Mouse (Mus musculus) cerebellum, adult 2 months (tissue): Measurements from ENCODE around the gene 1810062G17Rik. TPM values are rescaled to one million over a fixed set of nuclear protein-coding genes. Genes with fewer than 3 reads are reported as not detected.

Experiments used
- DNase-seq, 2 experiments: peaks; one replicate each; pipeline ENCODE4 v3.0.0; 2021
- H3K27ac ChIP-seq: fragments of 200-500 bp; 2 replicates; pipeline ENCODE4 v1.5.1; 2012; ENCODE audit warnings: low read length, control low read depth, inconsistent platforms; ENCODE audit not compliant: insufficient read depth
- H3K27me3 ChIP-seq: fragments of 200-500 bp; 2 replicates; pipeline ENCODE4 v1.6.1; 2012; ENCODE audit warnings: inconsistent platforms, mild to moderate bottlenecking, low read length, moderate library complexity; ENCODE audit not compliant: control insufficient read depth, insufficient read depth
- H3K4me1 ChIP-seq: fragments of 200-500 bp; 2 replicates; pipeline ENCODE4 v1.6.1; 2011; ENCODE audit warnings: low read length; ENCODE audit not compliant: control insufficient read depth, insufficient read depth
- H3K4me3 ChIP-seq: fragments of 200-500 bp; replicated peaks from 2 replicates; pipeline ENCODE3; 2011; ENCODE audit warnings: mild to moderate bottlenecking, low read depth, low read length, control low read depth; ENCODE audit not compliant: insufficient read depth
- CTCF ChIP-seq: fragments of 200-500 bp; IDR thresholded peaks from 2 replicates; pipeline ENCODE4 v1.5.1; 2011; ENCODE audit warnings: low read depth, mild to moderate bottlenecking, control low read depth, low read length, moderate library complexity, borderline replicate concordance; ENCODE audit not compliant: insufficient read depth
- POLR2A ChIP-seq: fragments of 200-500 bp; IDR thresholded peaks from 2 replicates; pipeline ENCODE4 v1.6.1; 2011; ENCODE audit warnings: low read length, control low read depth, borderline replicate concordance; ENCODE audit not compliant: insufficient read depth
- WGBS: fragments of 180-500 bp; shearing (Covaris S2); methylation state at CpG from one replicate; pipeline ENCODE4 v1.1.7; 2018; 5-methylcytosine and 5-hydroxymethylcytosine counted together
- polyA plus RNA-seq: library from polyadenylated mRNA; depleted of rRNA; stranded (reverse); fragments of >200 nt; gene quantifications from 2 replicates; pipeline ENCODE4 v1.2.3, GENCODE M21; 2012

1810062G17Rik gene
- polyA plus RNA-seq, 1 experiment, result 0.28 TPM

DNA sequence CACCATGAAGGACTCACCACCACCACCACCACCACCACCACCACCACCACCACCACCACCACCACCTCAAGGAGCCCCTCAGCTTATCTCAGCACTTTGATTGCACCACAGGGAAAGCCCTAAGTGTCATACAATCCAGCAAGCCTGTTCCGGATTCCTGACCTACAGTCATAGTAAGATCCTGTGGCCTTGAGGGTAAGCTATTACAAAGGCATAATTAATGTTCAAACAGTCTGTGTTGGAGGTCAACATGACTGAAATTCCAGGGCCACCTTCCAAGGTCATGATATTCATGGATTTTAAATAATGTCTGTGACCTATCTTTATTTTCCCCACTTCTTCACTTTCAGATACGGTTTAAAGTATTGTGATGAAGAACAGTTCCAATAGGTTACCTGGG lies 4.7 kb downstream of the 1810062G17Rik start:
- Histone ChIP-seq H3K4me3 (no peak overlapping the region), H3K27ac (no peak overlapping the region), H3K27me3 (no peaks in the 10 kb centered on the region), H3K4me1 (0 out of 2 replicates have a peak, but pooled peaks cover 3% of the 10 kb centered on the region)
- WGBS, result 95% methylated on average over 2 of the region's 2 CpGs
- DNase-seq, result no peak
- TF ChIP-seq POLR2A (no peak), CTCF (no peak)

DNA sequence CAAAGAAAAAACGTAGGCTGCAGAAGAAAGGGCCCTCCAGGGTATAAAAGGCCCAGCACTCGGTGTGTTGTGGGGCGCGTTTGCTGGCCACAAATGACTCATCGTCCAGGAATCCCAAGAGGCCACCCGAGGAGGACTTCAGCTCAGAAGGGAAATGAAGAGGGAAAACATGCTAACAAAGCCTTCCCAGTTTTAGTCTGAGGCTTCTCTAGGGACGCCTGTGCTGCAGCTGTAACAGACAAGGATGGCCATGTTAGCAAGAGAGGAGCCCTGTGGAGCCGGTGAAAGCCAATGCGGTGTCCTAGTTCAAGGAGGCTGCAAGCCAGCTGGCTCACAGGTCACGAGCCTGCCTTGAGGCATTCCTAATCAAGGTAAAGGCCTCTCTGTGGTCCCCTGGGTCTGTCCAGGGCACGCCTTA lies 6.0 kb downstream of the 1810062G17Rik start:
- H3K4me1 ChIP-seq, result 0 out of 2 replicates have a peak, but pooled peaks cover 3% of the 10 kb centered on the region
- DNase-seq, result peak; percentile 44 to 52
- no peak for TF ChIP-seq POLR2A
- TF ChIP-seq CTCF, result no peak
- peak overlapping the region; percentile 5; the same call in 1 of the 2 replicates for H3K27ac ChIP-seq
- H3K27me3 ChIP-seq, result no peaks in the 10 kb centered on the region
- no peak overlapping the region for H3K4me3 ChIP-seq
- WGBS, result 14% methylated on average over 11 of the region's 11 CpGs

DNA sequence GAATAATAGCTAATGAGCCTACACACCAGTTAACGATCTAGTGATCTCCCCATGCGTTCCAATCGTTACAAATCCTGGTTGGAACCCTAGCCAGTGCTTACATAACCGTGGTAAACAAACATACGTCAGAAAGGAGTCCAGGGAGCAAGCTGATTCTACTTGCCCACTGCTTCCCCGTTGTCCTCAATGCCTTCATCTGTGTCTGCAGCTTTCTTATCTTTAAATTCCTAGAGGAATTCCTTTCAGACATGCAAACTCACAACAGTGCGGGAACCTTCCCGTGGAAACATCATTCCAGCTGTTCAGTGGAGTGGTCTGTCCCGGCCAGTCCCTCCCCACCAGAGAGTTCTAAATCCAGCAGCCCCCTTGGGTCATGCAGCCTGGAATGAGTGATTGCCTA lies 7.2 kb downstream of the 1810062G17Rik start:
- H3K4me3 ChIP-seq, result no peak overlapping the region
- H3K27ac ChIP-seq, result no peak overlapping the region
- H3K4me1 ChIP-seq, result peaks cover 6% of the 10 kb centered on the region; the same call in 1 of the 2 replicates
- no peak for DNase-seq
- WGBS, result 57% methylated on average over 9 of the region's 9 CpGs
- TF ChIP-seq CTCF, result no peak
- TF ChIP-seq POLR2A, result no peak
- no peaks in the 10 kb centered on the region for H3K27me3 ChIP-seq

DNA sequence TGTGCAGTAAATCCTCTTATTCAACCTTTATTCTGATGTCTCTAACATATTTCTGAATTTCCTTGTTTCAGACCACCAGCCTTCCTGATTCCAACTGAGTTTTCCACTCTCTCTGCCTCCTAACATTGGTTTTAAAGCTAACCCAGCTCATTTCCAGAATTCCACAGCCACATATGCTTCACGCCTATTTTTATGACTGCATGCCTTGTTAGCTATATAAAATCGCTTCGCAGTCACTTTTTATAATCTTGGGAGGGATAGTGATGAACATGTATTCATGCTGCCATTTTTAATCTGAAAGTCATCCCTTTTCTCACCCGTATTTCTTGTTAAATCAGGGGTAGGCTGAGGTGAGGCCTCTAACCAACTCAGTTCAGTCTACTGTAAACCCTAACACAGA lies 8.6 kb downstream of the 1810062G17Rik start:
- DNase-seq, result no peak
- 91% methylated on average over 4 of the region's 4 CpGs for WGBS
- Histone ChIP-seq H3K4me1 (peaks cover 6% of the 10 kb centered on the region; the same call in 1 of the 2 replicates), H3K27ac (no peak overlapping the region), H3K4me3 (no peak overlapping the region), H3K27me3 (no peaks in the 10 kb centered on the region)
- TF ChIP-seq CTCF, result no peak
- TF ChIP-seq POLR2A, result no peak

DNA sequence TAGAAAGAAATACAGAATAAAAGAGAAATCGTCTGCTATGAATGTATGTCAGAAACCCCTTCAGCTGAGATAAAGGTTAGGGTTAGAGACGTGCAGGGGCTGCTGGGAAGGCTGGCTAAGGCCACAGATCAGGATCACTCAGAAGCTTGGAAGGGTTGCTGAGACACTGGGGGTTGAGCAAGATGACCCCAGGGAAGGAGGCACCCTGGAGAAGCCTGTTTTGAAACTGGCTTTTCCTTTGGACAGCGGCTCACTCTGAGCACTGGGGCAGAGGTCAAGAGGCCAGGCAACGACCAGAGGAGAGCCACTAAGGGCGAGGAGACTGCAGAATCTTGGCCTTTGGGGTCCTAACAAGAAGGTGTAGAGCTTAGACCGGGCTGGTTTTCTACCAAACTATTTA lies 10.4 kb downstream of the 1810062G17Rik start:
- no peaks in the 10 kb centered on the region for H3K27me3 ChIP-seq
- H3K27ac ChIP-seq, result no peak overlapping the region
- no peak for DNase-seq
- 76% methylated on average over 6 of the region's 6 CpGs for WGBS
- TF ChIP-seq POLR2A (no peak), CTCF (no peak)
- no peak overlapping the region for H3K4me3 ChIP-seq
- peaks cover 6% of the 10 kb centered on the region; the same call in 1 of the 2 replicates for H3K4me1 ChIP-seq

DNA sequence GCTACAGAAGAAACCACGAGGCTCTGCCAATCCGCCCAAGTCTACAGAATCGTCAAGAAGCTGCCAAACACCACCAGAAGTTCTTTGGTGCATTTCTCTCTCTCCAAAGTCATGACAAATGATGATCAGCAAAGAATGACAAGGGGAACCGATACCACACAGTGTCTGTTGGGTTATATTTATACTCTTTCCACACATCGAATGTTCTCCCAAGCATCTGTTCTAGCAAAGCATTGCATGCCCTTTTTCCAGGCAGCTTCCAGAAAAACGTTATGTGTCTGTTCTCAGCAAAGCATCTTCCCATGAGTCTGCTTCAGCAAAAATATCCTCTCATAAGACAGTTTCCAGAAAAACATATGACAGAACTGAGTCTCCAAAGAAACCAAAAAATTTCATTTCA lies 11.1 kb downstream of the 1810062G17Rik start:
- TF ChIP-seq POLR2A, result no peak
- no peak for TF ChIP-seq CTCF
- Histone ChIP-seq H3K27ac (no peak overlapping the region), H3K4me3 (no peak overlapping the region), H3K4me1 (peaks cover 4% of the 10 kb centered on the region; the same call in 1 of the 2 replicates), H3K27me3 (no peaks in the 10 kb centered on the region)
- no peak for DNase-seq
- WGBS, result 94% methylated on average over 6 of the region's 6 CpGs

DNA sequence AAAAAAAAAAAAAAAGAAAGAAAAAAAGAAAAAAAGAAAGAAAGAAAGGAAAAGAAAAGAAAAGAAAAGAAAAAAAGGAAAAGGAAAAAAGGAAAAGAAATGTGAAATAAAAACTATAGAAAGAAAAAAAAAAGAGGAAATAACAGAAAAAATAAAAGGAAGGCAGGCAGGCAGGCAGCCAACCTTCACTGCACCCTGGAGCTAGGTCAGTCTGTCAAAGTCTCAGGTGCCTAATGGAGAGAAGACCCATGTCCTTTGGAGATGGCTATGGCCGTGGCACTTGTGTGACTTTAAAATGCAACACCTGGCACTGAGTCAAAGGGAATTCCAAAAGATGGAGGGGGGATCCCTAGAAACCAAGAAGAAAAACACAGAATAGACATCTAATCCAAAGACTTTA lies 12.6 kb downstream of the 1810062G17Rik start:
- DNase-seq, result peak; percentile 33 to 36
- whole genome bisulfite sequencing, result 3% methylated on average over 1 of the region's 1 CpGs
- H3K27ac ChIP-seq, result no peak overlapping the region
- no peak overlapping the region for H3K4me3 ChIP-seq
- H3K4me1 ChIP-seq, result peaks cover 3% of the 10 kb centered on the region; the same call in 1 of the 2 replicates
- TF ChIP-seq CTCF, result no peak
- no peak for TF ChIP-seq POLR2A
- no peaks in the 10 kb centered on the region for H3K27me3 ChIP-seq

DNA sequence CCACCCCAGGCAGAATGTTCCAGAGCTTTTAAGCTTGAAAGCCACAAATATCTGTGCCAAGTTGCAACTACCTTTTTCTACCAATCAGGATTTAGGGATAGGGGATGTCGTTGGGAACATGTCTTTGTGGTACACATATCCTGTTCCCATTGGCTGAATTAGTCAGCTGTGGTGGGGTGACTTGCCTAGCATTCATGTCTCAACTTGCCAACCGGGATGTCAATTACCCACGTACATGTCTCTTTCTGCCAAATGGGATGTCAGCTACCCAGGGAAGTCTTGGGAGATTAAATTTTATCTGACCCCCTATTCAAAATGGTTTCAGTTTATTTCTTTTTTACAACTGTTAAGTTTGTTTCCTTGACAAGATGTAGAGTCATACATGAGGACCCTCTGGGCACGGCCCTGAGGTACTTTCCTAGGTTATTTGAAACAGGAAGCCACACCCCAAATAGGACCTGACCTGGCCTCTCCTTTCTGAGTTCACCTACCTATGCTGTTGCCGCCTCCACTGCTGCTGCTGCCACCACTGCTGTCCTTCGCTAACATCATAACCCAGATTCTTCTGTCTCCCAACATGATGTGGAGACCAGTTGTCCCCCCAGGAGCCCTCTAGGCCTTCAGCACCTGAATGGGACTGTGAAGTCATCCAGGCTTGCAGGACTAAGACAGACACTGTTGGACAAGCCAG lies 13.3 kb downstream of the 1810062G17Rik start:
- Histone ChIP-seq H3K27me3 (no peaks in the 10 kb centered on the region), H3K4me3 (no peak overlapping the region), H3K4me1 (peaks cover 3% of the 10 kb centered on the region; the same call in 1 of the 2 replicates), H3K27ac (no peak overlapping the region)
- WGBS, result 96% methylated on average over 6 of the region's 6 CpGs
- TF ChIP-seq CTCF, result no peak
- no peak for TF ChIP-seq POLR2A
- no peak for DNase-seq
